Mouse (Mus musculus) thymus, adult 2 months (tissue): ENCODE data around the gene Gm42791. TPM values are rescaled to one million over a fixed set of nuclear protein-coding genes. Genes with fewer than 3 reads are reported as not detected.

Experiments used
- DNase-seq: peaks from one replicate; pipeline ENCODE4 v3.0.0; 2021
- H3K27ac ChIP-seq: fragments of 200-500 bp; 2 replicates; pipeline ENCODE4 v1.5.1; 2012; ENCODE audit warnings: low read length, control low read depth; ENCODE audit not compliant: control insufficient read depth, insufficient read depth
- H3K27me3 ChIP-seq: fragments of 200-500 bp; 2 replicates; pipeline ENCODE4 v1.6.1; 2012; ENCODE audit warnings: mild to moderate bottlenecking, low read length, moderate library complexity, mixed read lengths; ENCODE audit not compliant: control insufficient read depth, insufficient read depth
- H3K36me3 ChIP-seq: fragments of 200-500 bp; 2 replicates; pipeline ENCODE4 v1.6.1; 2012; ENCODE audit warnings: mild to moderate bottlenecking, low read length, moderate library complexity; ENCODE audit not compliant: control insufficient read depth, insufficient read depth
- H3K4me1 ChIP-seq: fragments of 200-500 bp; replicated peaks from 2 replicates; pipeline ENCODE4 v1.6.1; 2012; ENCODE audit warnings: low read length; ENCODE audit not compliant: control insufficient read depth, insufficient read depth
- H3K4me3 ChIP-seq: fragments of 200-500 bp; 2 replicates; pipeline ENCODE4 v1.5.1; 2012; ENCODE audit warnings: mild to moderate bottlenecking, low read length, control low read depth, moderate library complexity; ENCODE audit not compliant: control insufficient read depth, insufficient read depth
- CTCF ChIP-seq: fragments of 200-500 bp; IDR thresholded peaks from 2 replicates; pipeline ENCODE4 v1.5.1; 2012; ENCODE audit warnings: mild to moderate bottlenecking, control low read depth, low read length, moderate library complexity, borderline replicate concordance; ENCODE audit not compliant: control insufficient read depth, poor library complexity, insufficient read depth; ENCODE audit errors: extremely low read depth
- POLR2A ChIP-seq: fragments of 200-500 bp; IDR thresholded peaks from 2 replicates; pipeline ENCODE4 v1.6.1; 2012; ENCODE audit warnings: mild to moderate bottlenecking, low read length, control low read depth, moderate library complexity; ENCODE audit not compliant: control insufficient read depth, poor library complexity, insufficient read depth; ENCODE audit errors: extremely low read depth
- WGBS: fragments of 180-500 bp; shearing (Covaris S2); methylation state at CpG from one replicate; pipeline ENCODE4 v1.1.7; 2018; 5-methylcytosine and 5-hydroxymethylcytosine counted together
- polyA plus RNA-seq: library from polyadenylated mRNA; depleted of rRNA; stranded (reverse); fragments of >200 nt; gene quantifications from 2 replicates; pipeline ENCODE4 v1.2.3, GENCODE M21; 2012

The Gm42791 gene
- polyA plus RNA-seq, 1 experiment = not detected

DNA sequence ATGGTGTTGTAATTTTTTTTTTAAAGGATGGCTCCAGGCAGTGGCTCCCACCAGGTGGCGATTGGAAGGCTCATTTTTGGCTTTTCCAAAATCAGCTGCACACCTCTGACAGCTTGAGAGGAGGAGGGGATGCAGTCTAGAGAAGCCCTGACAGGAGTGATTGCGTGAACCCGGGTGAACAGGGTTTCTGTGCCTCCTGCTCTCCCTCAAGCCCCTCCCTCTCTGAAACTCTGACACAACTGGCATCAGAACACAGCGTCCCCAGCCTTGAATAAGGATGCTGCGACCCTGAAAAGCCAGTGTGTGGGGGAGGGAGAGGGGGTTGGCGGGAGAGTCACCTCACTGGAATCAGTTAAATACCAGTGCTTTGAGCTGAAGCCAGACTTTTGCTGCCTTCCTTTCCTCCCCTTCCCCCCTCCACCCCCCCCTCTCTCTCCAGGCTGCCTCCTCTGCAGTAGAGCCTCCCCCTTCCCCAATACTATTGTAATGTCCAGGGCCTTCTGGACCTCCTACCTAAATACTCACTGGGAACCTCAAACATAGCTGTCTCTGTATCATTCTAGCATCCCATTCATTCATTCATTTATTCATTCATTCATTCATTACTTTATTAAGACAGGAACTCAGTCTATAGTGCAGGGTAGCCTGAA, 21.8 kb downstream of the Gm42791 start:
- peak overlapping the region; percentile 60; the same call in 1 of the 2 replicates for H3K27ac ChIP-seq
- no peaks in the 10 kb centered on the region for H3K36me3 ChIP-seq
- DNase-seq = peak; percentile 56
- H3K4me3 ChIP-seq = no peak overlapping the region
- 10% methylated on average over 6 of the region's 6 CpGs for WGBS
- H3K4me1 ChIP-seq = peaks cover 51% of the 10 kb centered on the region
- H3K27me3 ChIP-seq = no peaks in the 10 kb centered on the region
- no peak for TF ChIP-seq CTCF
- no peak for TF ChIP-seq POLR2A

DNA sequence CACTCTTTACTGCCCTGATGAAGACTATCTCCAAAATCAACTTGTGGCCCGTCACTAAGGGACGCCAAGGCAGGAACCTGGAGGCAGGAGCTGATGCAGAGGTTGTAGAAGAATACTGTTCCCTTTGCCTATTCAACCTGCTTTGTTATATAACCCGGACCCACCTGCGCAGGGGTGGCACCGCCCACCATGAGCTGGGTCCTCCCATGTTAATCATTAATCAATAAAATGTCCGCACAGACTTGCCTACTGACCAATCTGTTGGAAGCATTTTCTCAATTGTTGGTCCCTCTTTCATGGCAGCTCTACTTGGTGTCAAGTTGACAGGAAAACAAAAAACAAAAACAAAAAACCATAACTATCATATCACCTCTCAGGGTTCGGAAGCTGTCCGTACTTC, 22.8 kb downstream of the Gm42791 start:
- H3K4me1 ChIP-seq = peaks cover 49% of the 10 kb centered on the region
- H3K27ac ChIP-seq = no peak overlapping the region
- no peaks in the 10 kb centered on the region for H3K36me3 ChIP-seq
- TF ChIP-seq CTCF = no peak
- no peak for TF ChIP-seq POLR2A
- 94% methylated on average over 8 of the region's 8 CpGs for WGBS
- no peak for DNase-seq
- no peaks in the 10 kb centered on the region for H3K27me3 ChIP-seq
- H3K4me3 ChIP-seq = no peak overlapping the region

- peak overlapping the region; percentile 60 for H3K27ac ChIP-seq
- H3K36me3 ChIP-seq = no peaks in the 10 kb centered on the region
- 19% methylated on average over 9 of the region's 9 CpGs for WGBS
- H3K4me1 ChIP-seq = peaks cover 62% of the 10 kb centered on the region
- no peaks in the 10 kb centered on the region for H3K27me3 ChIP-seq
- peak overlapping the region; percentile 65 for H3K4me3 ChIP-seq
- peak; percentile 62 for DNase-seq
- TF ChIP-seq CTCF (peak; percentile 20; the same call in 1 of the 2 replicates), POLR2A (no peak)
These were observed 25.3 kb downstream of the Gm42791 start for GRCm38 (mm10) chr5:148969648-148970047.

DNA sequence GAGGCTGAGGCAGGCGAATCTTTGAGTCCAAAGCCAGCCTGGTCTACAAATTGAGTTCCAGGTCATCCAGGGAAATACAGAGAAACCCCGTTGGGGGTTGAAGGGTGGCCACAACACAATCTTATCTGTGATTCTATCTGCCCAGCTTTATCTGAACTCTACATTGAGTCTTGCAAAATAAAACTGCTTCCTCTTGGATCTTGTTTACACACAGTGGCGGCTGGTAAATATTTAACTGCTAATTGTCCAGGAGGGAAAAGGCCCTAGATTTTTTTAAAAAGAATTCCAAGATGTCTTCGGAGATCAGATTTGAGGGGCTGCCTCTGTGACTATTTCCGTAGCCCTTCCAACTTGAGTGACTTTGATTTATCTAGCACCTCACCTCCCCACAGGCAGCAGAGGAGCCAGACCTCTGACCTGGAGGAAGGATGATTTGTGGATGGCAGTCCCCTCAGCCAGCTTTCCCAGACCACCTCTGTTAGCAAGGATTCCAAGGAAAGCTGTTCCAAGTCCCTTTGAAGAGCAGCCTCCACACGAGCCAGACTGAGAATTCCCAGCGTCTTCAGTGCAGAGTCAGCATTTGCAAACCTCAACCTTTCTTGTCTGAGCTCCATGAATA, 25.9 kb downstream of the Gm42791 start:
- TF ChIP-seq POLR2A = no peak
- H3K4me3 ChIP-seq = peak overlapping the region; percentile 65
- DNase-seq = no peak
- H3K27me3 ChIP-seq = no peaks in the 10 kb centered on the region
- WGBS = 50% methylated on average over 7 of the region's 7 CpGs
- H3K27ac ChIP-seq = peak overlapping the region; percentile 60
- H3K4me1 ChIP-seq = peaks cover 62% of the 10 kb centered on the region
- no peaks in the 10 kb centered on the region; the same call in 1 of the 2 replicates for H3K36me3 ChIP-seq

DNA sequence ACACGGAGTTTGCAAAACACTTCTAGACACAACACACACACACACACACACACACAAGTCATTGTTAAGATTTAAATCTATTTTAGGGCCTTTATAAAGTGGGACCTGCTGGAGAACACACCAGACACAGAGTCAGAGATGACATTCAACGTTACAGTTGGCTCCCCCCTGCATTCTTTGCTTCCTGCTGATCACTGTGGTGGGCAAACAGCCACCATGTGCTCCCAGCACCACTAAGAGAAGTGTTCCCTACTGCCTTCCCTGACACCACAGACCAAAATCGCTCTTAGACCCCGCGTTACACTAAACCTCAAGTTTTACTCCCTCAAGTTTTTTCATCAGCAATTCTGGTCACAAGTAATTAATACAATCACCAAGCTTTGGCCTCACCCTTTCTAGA, 26.8 kb downstream of the Gm42791 start:
- WGBS = 10% methylated on average over 5 of the region's 5 CpGs
- no peak for TF ChIP-seq CTCF
- no peak for TF ChIP-seq POLR2A
- peak overlapping the region; percentile 27; the same call in 1 of the 2 replicates for H3K4me3 ChIP-seq
- DNase-seq = no peak
- H3K27me3 ChIP-seq = no peaks in the 10 kb centered on the region
- H3K4me1 ChIP-seq = peaks cover 61% of the 10 kb centered on the region
- no peaks in the 10 kb centered on the region; the same call in 1 of the 2 replicates for H3K36me3 ChIP-seq
- peak overlapping the region; percentile 98 for H3K27ac ChIP-seq

DNA sequence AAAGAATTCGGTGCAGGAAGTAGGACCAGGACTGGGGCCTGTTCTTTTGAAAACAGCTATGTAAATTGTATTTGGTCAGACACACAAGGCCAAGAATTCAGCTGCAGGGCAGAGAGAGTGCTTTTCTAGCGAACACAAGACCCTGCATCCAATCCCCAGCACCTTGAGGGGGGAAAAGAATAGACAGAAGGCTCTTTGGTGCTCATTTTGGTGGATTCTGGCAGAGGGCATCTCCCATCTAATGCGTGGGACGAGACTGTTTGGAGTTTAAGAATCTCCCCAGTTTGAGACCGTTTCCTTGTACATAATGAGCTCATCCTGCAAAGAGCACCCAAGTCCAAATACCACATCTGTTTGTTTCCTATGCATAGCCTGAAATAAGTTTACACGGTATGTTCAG, 28.6 kb downstream of the Gm42791 start:
- DNase-seq = no peak
- TF ChIP-seq CTCF (no peak), POLR2A (no peak)
- WGBS = 45% methylated on average over 6 of the region's 6 CpGs
- H3K36me3 ChIP-seq = no peaks in the 10 kb centered on the region; the same call in 1 of the 2 replicates
- peaks cover 55% of the 10 kb centered on the region for H3K4me1 ChIP-seq
- H3K27ac ChIP-seq = peak overlapping the region; percentile 98
- peak overlapping the region; percentile 37 for H3K4me3 ChIP-seq
- H3K27me3 ChIP-seq = no peaks in the 10 kb centered on the region
